Mouse (Mus musculus) Patski (cell line): Measurements from ENCODE around the gene Fgf11. TPM values are rescaled to one million over a fixed set of nuclear protein-coding genes. Genes with fewer than 3 reads are reported as not detected.

Experiments
- ATAC-seq: fragments of 100-300 bp; one replicate; pipeline ENCODE4 v1.8.0; 2021
- CTCF ChIA-PET: fragments of 350-600 bp; sonication (Branson Sonifier 250); formaldehyde crosslinking; loops from one replicate; lab custom pipeline; 2022; ENCODE audit warnings: inconsistent platforms; lab: Charles Lee
- POLR2A ChIA-PET: fragments of 350-600 bp; sonication (Branson Sonifier 250); formaldehyde crosslinking; loops from one replicate; lab custom pipeline; 2022; ENCODE audit warnings: antibody characterized with exemption, inconsistent platforms; lab: Charles Lee
- DNase-seq: peaks from one replicate; pipeline ENCODE4 v3.0.0-alpha.2; 2011; ENCODE audit warnings: low read depth, low spot score
- H3K27me3 ChIP-seq: fragments of 371-371 bp; one replicate; pipeline ENCODE4 v1.5.1; 2021
- CTCF ChIP-seq: fragments of 100-300 bp; IDR thresholded peaks from one replicate; pipeline ENCODE4 v1.5.1; 2021
- in situ Hi-C: fragments of 300-500 bp; cut with MboI; formaldehyde crosslinking; loops from 3 replicates; pipeline ENCODE4 v1.11.1; 2018; ENCODE audit warnings: low pct_unique_long_range_greater_than_20kb, mixed read lengths
- polyA plus RNA-seq: library from polyadenylated mRNA; unstranded; gene quantifications from one replicate; pipeline ENCODE4 v1.2.3, GENCODE M21; 2021

Gene Fgf11
- polyA plus RNA-seq, 1 experiment from 2014 or later: 0.03 TPM

GRCm38 (mm10) chr11:69766872-69767624, 34.6 kb downstream of the Fgf11 start:
- ATAC-seq (no peak), DNase-seq (no peak)
- no peak for TF ChIP-seq CTCF
- H3K27me3 ChIP-seq: no peaks in the 10 kb centered on the region
- ChIA-PET POLR2A (interaction anchor here (1.2 to 1.7 kb wide), 2 partner anchors 8 to 16 kb away, joined by 5 to 6 read pairs; partner anchors contain the start of gene Polr2a), CTCF (no interaction called here)
- in situ Hi-C loops: no loop called here

GRCm38 (mm10) chr11:69766126-69766609, 35.5 kb downstream of the Fgf11 start:
- ChIA-PET POLR2A (interaction anchor here (1.7 kb wide), 1 partner anchor 17 kb away, joined by 6 read pairs; no protein-coding TSS in a partner anchor), CTCF (no interaction called here)
- DNase-seq: no peak
- ATAC-seq: peak; percentile 65
- H3K27me3 ChIP-seq: no peaks in the 10 kb centered on the region
- in situ Hi-C loops: no loop called here
- TF ChIP-seq CTCF: no peak

GRCm38 (mm10) chr11:69765221-69766125, 36.2 kb downstream of the Fgf11 start, which contains the start of gene Zbtb4:
TSS of gene Zbtb4 (plus strand) at chr11:69765912.
- no peak for DNase-seq
- ChIA-PET POLR2A (no interaction called here), CTCF (no interaction called here)
- no peaks in the 10 kb centered on the region for H3K27me3 ChIP-seq
- peak; percentile 41 for ATAC-seq
- in situ Hi-C loops: no loop called here
- no peak for TF ChIP-seq CTCF

- in situ Hi-C loops: no loop called here
- ChIA-PET CTCF (no interaction called here), POLR2A (no interaction called here)
- no peak for TF ChIP-seq CTCF
- DNase-seq (no peak), ATAC-seq (no peak)
- H3K27me3 ChIP-seq: no peaks in the 10 kb centered on the region
These were observed 38.1 kb downstream of the Fgf11 start for GRCm38 (mm10) chr11:69763551-69763950.

- in situ Hi-C loops: no loop called here
- ATAC-seq (no peak), DNase-seq (no peak)
- ChIA-PET CTCF (no interaction called here), POLR2A (no interaction called here)
- no peaks in the 10 kb centered on the region for H3K27me3 ChIP-seq
- no peak for TF ChIP-seq CTCF
These were observed 39.8 kb downstream of the Fgf11 start, which contains the start of gene Slc35g3 for GRCm38 (mm10) chr11:69761868-69762267. TSS of gene Slc35g3 (minus strand) at chr11:69761968.

GRCm38 (mm10) chr11:69760901-69761200, 40.8 kb downstream of the Fgf11 start:
- ChIA-PET CTCF (no interaction called here), POLR2A (no interaction called here)
- no peak for ATAC-seq
- no peaks in the 10 kb centered on the region for H3K27me3 ChIP-seq
- no peak for TF ChIP-seq CTCF
- no peak for DNase-seq
- in situ Hi-C loops: no loop called here

- ChIA-PET POLR2A (interaction anchor here (2.1 kb wide), 1 partner anchor 119 kb away, joined by 5 read pairs; no protein-coding TSS in a partner anchor), CTCF (no interaction called here)
- in situ Hi-C loops: no loop called here
- ATAC-seq (no peak), DNase-seq (no peak)
- no peaks in the 10 kb centered on the region for H3K27me3 ChIP-seq
- no peak for TF ChIP-seq CTCF
These were observed 41.3 kb downstream of the Fgf11 start for GRCm38 (mm10) chr11:69760160-69760900.

GRCm38 (mm10) chr11:69758971-69759721, 42.5 kb downstream of the Fgf11 start:
- TF ChIP-seq CTCF: no peak
- ChIA-PET CTCF (interaction anchor here (1.2 to 1.3 kb wide), 2 partner anchors 23 to 113 kb away, joined by 3 read pairs; no protein-coding TSS in a partner anchor), POLR2A (interaction anchor here (0.5 to 2.1 kb wide), 3 partner anchors 9 to 120 kb away, joined by 3 to 5 read pairs (median 5); no protein-coding TSS in a partner anchor)
- DNase-seq: peak; percentile 47
- H3K27me3 ChIP-seq: no peaks in the 10 kb centered on the region
- in situ Hi-C loops: loop anchor here (5.0 kb wide), 2 partner anchors 77 to 118 kb away; partner anchors contain the start of genes Senp3 and Tmem95
- ATAC-seq: peak; percentile 72

GRCm38 (mm10) chr11:69758478-69758970, 43.1 kb downstream of the Fgf11 start, which contains the start of gene Polr2a:
TSS of gene Polr2a (minus strand) at chr11:69758637.
- POLR2A ChIA-PET: interaction anchor here (1.1 to 2.1 kb wide), 2 partner anchors 9 to 120 kb away, joined by 5 read pairs; no protein-coding TSS in a partner anchor
- DNase-seq (peak; percentile 95), ATAC-seq (peak; percentile 72)
- no peak for TF ChIP-seq CTCF
- in situ Hi-C loops: loop anchor here (5.0 kb wide), 2 partner anchors 76 to 119 kb away; partner anchors contain the start of genes Senp3 and Tmem95
- no peaks in the 10 kb centered on the region for H3K27me3 ChIP-seq
- CTCF ChIA-PET: interaction anchor here (1.2 to 1.3 kb wide), 2 partner anchors 24 to 113 kb away, joined by 3 read pairs; no protein-coding TSS in a partner anchor
